Mouse (Mus musculus): ENCODE data around the gene Sv2b. TPM values are rescaled to one million over a fixed set of nuclear protein-coding genes. Genes with fewer than 3 reads are reported as not detected.

The Sv2b gene
- polyA plus RNA-seq, 1 experiment from 2014 or later = 1.5 TPM

DNA sequence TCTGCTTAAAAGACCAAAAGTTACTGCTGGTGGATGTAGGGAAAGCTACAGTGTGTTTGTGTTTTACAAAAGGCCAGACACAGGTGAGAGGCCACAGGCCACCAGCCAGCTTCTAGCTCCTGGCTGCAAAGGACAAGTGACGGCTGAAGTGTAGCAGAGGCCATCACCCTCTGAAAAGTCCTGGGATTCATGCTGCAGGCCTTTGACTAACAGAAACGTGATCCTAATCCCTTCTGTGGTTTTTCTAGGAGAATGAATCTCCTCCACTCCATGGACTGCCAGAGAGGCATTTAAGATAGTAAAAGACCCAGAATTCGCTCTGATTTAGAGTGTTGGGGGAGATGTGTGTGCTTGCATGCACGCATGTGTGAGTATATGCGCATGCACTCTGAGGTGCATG, 5.8 kb upstream of the Sv2b start:
- no peak overlapping the region for H3K27ac ChIP-seq
- H3K9ac ChIP-seq = no peak overlapping the region
- no peak for ATAC-seq (ENCODE audit: low FRiP score, low read depth)
- no peak overlapping the region for H3K4me2 ChIP-seq (replicated peaks)
- 67% methylated on average over 5 of the region's 5 CpGs for WGBS
- no peaks in the 10 kb centered on the region for H3K4me1 ChIP-seq
- H3K4me3 ChIP-seq = no peak overlapping the region
- peaks cover 9% of the 10 kb centered on the region for H3K27me3 ChIP-seq
- H3K36me3 ChIP-seq = no peaks in the 10 kb centered on the region
- no peaks in the 10 kb centered on the region for H3K9me3 ChIP-seq

DNA sequence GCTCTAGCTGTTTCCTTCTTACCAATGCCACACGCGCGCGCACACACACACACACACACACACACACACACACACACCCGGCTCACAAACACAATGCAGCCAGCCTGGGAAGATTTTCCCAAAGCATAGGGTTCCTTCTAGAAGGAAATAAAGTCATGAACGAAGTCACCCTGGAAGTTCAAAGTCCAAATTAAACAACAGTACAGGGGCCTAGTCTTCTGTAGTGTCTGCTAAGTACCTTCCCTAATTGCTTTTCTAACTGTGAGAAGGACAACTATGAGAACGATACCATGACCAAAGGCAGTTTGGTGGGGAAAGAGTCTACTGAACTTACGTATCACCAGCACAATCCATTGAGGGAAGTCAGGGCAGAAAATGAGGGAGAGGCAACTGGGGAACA, 508 bp upstream of the Sv2b start:
- no peak for ATAC-seq (ENCODE audit: low FRiP score, low read depth)
- Histone ChIP-seq H3K4me3 (no peak overlapping the region), H3K9ac (no peak overlapping the region), H3K4me2 (replicated peaks) (no peak overlapping the region), H3K36me3 (no peaks in the 10 kb centered on the region), H3K9me3 (no peaks in the 10 kb centered on the region), H3K27ac (no peak overlapping the region), H3K4me1 (peaks cover 20% of the 10 kb centered on the region), H3K27me3 (peaks cover 49% of the 10 kb centered on the region)
- 84% methylated on average over 8 of the region's 8 CpGs for WGBS

GRCm38 (mm10) chr7:75308140-75308456, 964 bp downstream of the Sv2b start:
- Histone ChIP-seq H3K27ac (no peak overlapping the region), H3K4me1 (peaks cover 20% of the 10 kb centered on the region), H3K27me3 (peaks cover 49% of the 10 kb centered on the region), H3K36me3 (no peaks in the 10 kb centered on the region), H3K4me2 (replicated peaks) (peak overlapping the region; percentile 93), H3K9me3 (no peaks in the 10 kb centered on the region), H3K4me3 (peak overlapping the region; percentile 51), H3K9ac (0 out of 2 replicates have a peak overlapping the region, but pooled peaks have one; percentile 66)
- no peak for ATAC-seq (ENCODE audit: low FRiP score, low read depth)
- WGBS = 2% methylated on average over 8 of the region's 8 CpGs

- Histone ChIP-seq H3K4me1 (peaks cover 20% of the 10 kb centered on the region), H3K4me2 (replicated peaks) (peak overlapping the region; percentile 93), H3K27me3 (peaks cover 49% of the 10 kb centered on the region), H3K9me3 (no peaks in the 10 kb centered on the region), H3K27ac (no peak overlapping the region), H3K4me3 (peak overlapping the region; percentile 51), H3K9ac (0 out of 2 replicates have a peak overlapping the region, but pooled peaks have one; percentile 66), H3K36me3 (no peaks in the 10 kb centered on the region)
- no peak for ATAC-seq (ENCODE audit: low FRiP score, low read depth)
- 48% methylated on average over 8 of the region's 8 CpGs for WGBS
Observed at GRCm38 (mm10) chr7:75307570-75308087, 1.4 kb downstream of the Sv2b start.

GRCm38 (mm10) chr7:75305901-75306465, 3.1 kb downstream of the Sv2b start:
- Histone ChIP-seq H3K27me3 (peaks cover 49% of the 10 kb centered on the region), H3K9me3 (no peaks in the 10 kb centered on the region), H3K36me3 (no peaks in the 10 kb centered on the region), H3K9ac (no peak overlapping the region), H3K4me2 (replicated peaks) (no peak overlapping the region), H3K27ac (no peak overlapping the region), H3K4me1 (peaks cover 20% of the 10 kb centered on the region), H3K4me3 (no peak overlapping the region)
- 76% methylated on average over 9 of the region's 9 CpGs for WGBS
- ATAC-seq (ENCODE audit: low FRiP score, low read depth) = no peak

DNA sequence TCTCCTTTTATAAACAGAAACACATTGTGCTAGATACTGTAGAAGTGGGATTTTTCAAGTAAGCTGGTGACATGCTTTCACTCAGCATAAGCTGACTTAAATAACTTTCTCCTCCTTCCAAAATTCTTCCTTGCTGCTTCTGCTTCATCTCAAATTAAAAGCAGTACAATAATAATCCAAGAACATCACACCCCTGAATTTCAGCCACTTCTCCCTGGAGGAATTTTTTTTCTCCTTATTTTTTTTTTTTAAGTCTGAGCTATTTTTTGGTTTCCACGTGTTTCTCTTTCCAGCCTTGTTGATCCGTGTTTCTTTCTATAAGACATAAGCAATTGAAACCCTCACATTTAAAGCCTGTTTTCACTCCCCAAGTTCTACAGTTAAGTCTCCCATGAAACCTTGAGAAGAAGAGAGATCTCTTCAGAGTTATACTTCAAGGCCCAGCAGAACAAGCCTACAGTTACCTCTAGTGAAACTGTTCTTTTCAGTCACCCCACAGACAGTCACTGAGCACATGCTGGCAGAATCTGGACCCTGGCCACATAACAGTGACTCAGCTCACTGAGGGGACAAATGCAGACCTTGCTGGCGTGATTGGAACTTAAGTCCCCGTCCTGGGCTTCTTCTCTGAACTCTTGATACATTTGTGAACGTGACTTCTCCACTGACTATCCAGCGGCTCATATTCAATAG, 6.4 kb downstream of the Sv2b start:
- WGBS = 81% methylated on average over 6 of the region's 6 CpGs
- no peak overlapping the region for H3K9ac ChIP-seq
- H3K27ac ChIP-seq = no peak overlapping the region
- H3K36me3 ChIP-seq = no peaks in the 10 kb centered on the region
- H3K4me3 ChIP-seq = no peak overlapping the region
- peaks cover 19% of the 10 kb centered on the region for H3K27me3 ChIP-seq
- no peaks in the 10 kb centered on the region for H3K9me3 ChIP-seq
- no peak overlapping the region for H3K4me2 ChIP-seq (replicated peaks)
- ATAC-seq (ENCODE audit: low FRiP score, low read depth) = no peak
- H3K4me1 ChIP-seq = peaks cover 8% of the 10 kb centered on the region

GRCm38 (mm10) chr7:75299245-75299644, 9.8 kb downstream of the Sv2b start:
- H3K4me3 ChIP-seq = no peak overlapping the region
- no peak overlapping the region for H3K27ac ChIP-seq
- H3K4me1 ChIP-seq = peaks cover 12% of the 10 kb centered on the region
- WGBS = 80% methylated on average over 4 of the region's 4 CpGs
- H3K9ac ChIP-seq = no peak overlapping the region
- H3K4me2 ChIP-seq (replicated peaks) = no peak overlapping the region
- no peaks in the 10 kb centered on the region; the same call in 1 of the 2 replicates for H3K27me3 ChIP-seq
- no peaks in the 10 kb centered on the region for H3K9me3 ChIP-seq
- no peak for ATAC-seq (ENCODE audit: low FRiP score, low read depth)
- H3K36me3 ChIP-seq = no peaks in the 10 kb centered on the region

DNA sequence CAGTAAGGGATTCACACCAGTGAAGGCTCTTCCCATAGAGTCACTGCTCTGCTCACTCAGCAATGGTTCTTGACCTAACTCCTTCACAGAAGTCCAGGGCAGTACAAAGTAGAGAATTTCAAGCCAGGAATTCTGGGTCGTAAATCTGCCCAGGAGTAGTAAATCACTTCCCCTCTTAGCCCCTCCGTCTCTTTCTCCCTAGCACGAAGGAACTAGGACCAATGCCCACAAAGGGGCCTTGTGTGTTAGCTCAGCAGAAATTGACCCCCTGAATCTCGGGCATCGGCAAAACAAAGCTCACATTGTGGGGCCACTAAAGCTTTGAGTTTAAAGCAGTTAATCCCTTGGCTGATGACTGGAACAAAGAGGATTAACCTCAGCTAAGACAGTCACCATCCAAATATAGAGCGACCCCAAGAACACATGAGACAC, 12.4 kb downstream of the Sv2b start:
- peak overlapping the region; percentile 15; the same call in 1 of the 2 replicates for H3K27ac ChIP-seq
- H3K4me2 ChIP-seq (replicated peaks) = no peak overlapping the region
- H3K9me3 ChIP-seq = no peaks in the 10 kb centered on the region
- ATAC-seq (ENCODE audit: low FRiP score, low read depth) = no peak
- H3K27me3 ChIP-seq = no peaks in the 10 kb centered on the region
- peaks cover 22% of the 10 kb centered on the region for H3K4me1 ChIP-seq
- H3K36me3 ChIP-seq = no peaks in the 10 kb centered on the region
- 13% methylated on average over 6 of the region's 6 CpGs for WGBS
- H3K9ac ChIP-seq = no peak overlapping the region
- H3K4me3 ChIP-seq = no peak overlapping the region

DNA sequence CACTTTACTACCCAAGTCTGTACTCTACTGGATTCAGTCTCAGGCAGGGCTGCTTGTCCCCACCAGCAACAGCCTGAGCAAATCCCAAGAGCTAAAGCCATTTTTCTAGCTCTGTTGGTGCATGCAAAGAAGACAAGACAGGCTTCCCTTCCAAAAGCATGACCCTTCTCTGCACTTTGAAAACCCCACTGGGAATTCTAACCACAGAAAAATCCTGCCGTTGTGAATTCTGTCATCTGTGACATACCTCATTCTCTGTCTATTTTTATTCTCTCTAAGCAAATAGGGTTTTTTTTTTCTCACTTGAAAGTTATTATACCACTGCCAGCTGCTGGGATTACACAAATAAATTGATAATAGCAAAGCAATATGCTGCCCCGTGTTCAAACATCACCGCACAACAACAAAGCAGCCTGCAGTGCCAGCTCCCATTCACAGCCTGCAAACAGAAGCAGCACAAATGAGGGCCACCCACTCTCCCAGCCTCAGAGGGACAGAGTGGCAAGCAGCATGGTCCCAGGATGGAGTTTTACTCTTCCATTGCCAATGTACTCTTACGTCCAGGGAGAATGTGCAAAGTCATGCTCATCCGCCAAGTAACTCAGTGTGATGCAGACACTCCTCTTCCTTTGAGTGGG, 13.7 kb downstream of the Sv2b start:
- no peaks in the 10 kb centered on the region for H3K9me3 ChIP-seq
- no peak for ATAC-seq (ENCODE audit: low FRiP score, low read depth)
- WGBS = 71% methylated on average over 5 of the region's 5 CpGs
- H3K4me2 ChIP-seq (replicated peaks) = no peak overlapping the region
- H3K27ac ChIP-seq = no peak overlapping the region
- H3K4me3 ChIP-seq = no peak overlapping the region
- no peaks in the 10 kb centered on the region for H3K36me3 ChIP-seq
- H3K27me3 ChIP-seq = no peaks in the 10 kb centered on the region
- H3K9ac ChIP-seq = no peak overlapping the region
- H3K4me1 ChIP-seq = peaks cover 25% of the 10 kb centered on the region

- peaks cover 23% of the 10 kb centered on the region for H3K4me1 ChIP-seq
Observed at GRCm38 (mm10) chr7:75292246-75292645, 16.8 kb downstream of the Sv2b start.

GRCm38 (mm10) chr7:75290554-75290953, 18.5 kb downstream of the Sv2b start:
- ATAC-seq (ENCODE audit: low FRiP score, low read depth) = no peak
- H3K4me2 ChIP-seq (replicated peaks) = no peak overlapping the region
- no peaks in the 10 kb centered on the region for H3K36me3 ChIP-seq
- H3K9me3 ChIP-seq = no peaks in the 10 kb centered on the region
- no peak overlapping the region for H3K27ac ChIP-seq
- 5% methylated on average over 2 of the region's 2 CpGs for WGBS
- H3K9ac ChIP-seq = no peak overlapping the region
- no peak overlapping the region for H3K4me3 ChIP-seq
- no peaks in the 10 kb centered on the region for H3K27me3 ChIP-seq
- peaks cover 14% of the 10 kb centered on the region for H3K4me1 ChIP-seq

More at GRCm38 (mm10) chr7:75292246-75292645, 16.8 kb downstream of the Sv2b start:
- Histone ChIP-seq H3K4me2 (replicated peaks) (no peak overlapping the region), H3K9me3 (no peaks in the 10 kb centered on the region), H3K27ac (no peak overlapping the region), H3K36me3 (no peaks in the 10 kb centered on the region), H3K9ac (no peak overlapping the region), H3K27me3 (no peaks in the 10 kb centered on the region), H3K4me3 (no peak overlapping the region)
- ATAC-seq (ENCODE audit: low FRiP score, low read depth) = no peak
- WGBS = 33% methylated on average over 3 of the region's 3 CpGs

GRCm38 (mm10) chr7:75287237-75287636, 21.8 kb downstream of the Sv2b start:
- H3K36me3 ChIP-seq = no peaks in the 10 kb centered on the region
- H3K4me1 ChIP-seq = peaks cover 8% of the 10 kb centered on the region
- 84% methylated on average over 6 of the region's 6 CpGs for WGBS
- no peak for ATAC-seq (ENCODE audit: low FRiP score, low read depth)
- no peak overlapping the region for H3K4me3 ChIP-seq
- no peaks in the 10 kb centered on the region for H3K9me3 ChIP-seq
- H3K27me3 ChIP-seq = no peaks in the 10 kb centered on the region
- no peak overlapping the region for H3K9ac ChIP-seq
- no peak overlapping the region for H3K4me2 ChIP-seq (replicated peaks)
- H3K27ac ChIP-seq = no peak overlapping the region

Data from limb, embryonic 13.5 days (tissue).